Mouse (Mus musculus): ENCODE data around the gene Hspa5. TPM values are rescaled to one million over a fixed set of nuclear protein-coding genes. Genes with fewer than 3 reads are reported as not detected.
"Not testable (repeated sequence)": the region's sequence is repeated elsewhere in the genome, so short reads cannot be mapped to it uniquely, and the experiment has no call there.

The Hspa5 gene
- polyA plus RNA-seq, 1 experiment: 587 TPM

DNA sequence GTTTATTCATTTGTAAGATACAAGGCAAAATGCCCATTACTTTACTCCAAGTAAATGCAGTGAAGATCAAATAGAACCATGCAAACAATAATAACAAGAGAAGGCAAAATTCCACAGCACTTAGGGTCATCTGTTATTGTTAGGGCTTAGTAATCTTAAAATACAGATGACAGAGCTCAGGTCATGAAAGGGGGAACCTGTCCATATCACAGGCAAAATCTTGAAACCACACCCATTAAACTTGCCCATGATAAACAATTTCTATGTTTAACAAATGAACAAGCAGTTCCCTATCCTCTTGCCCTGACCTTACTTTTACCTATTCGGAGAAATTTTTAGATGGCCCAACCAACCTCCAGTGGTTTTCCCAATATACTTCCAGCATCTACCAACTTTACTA is 37.8 kb downstream of the Hspa5 start:
- Histone ChIP-seq H3K4me1 (ENCODE audit: control insufficient read depth, insufficient read depth, low read length) (no peaks in the 10 kb centered on the region), H3K27ac (ENCODE audit: control insufficient read depth, insufficient read depth, low read depth, low read length) (no peak overlapping the region), H3K4me3 (ENCODE audit: control insufficient read depth, low read depth, low read length) (no peak overlapping the region), H3K36me3 (ENCODE audit: control insufficient read depth, insufficient read depth, low read length) (no peaks in the 10 kb centered on the region; the same call in 1 of the 2 replicates), H3K27me3 (ENCODE audit: control insufficient read depth, insufficient read depth, low read length) (no peaks in the 10 kb centered on the region)
- TF ChIP-seq POLR2A (IDR thresholded peaks at IDR 0.05; ENCODE audit: control insufficient read depth, low read depth, low read length) (no peak), CTCF (IDR thresholded peaks at IDR 0.05; ENCODE audit: control insufficient read depth, insufficient read depth, insufficient replicate concordance, low read depth, low read length) (no peak)

DNA sequence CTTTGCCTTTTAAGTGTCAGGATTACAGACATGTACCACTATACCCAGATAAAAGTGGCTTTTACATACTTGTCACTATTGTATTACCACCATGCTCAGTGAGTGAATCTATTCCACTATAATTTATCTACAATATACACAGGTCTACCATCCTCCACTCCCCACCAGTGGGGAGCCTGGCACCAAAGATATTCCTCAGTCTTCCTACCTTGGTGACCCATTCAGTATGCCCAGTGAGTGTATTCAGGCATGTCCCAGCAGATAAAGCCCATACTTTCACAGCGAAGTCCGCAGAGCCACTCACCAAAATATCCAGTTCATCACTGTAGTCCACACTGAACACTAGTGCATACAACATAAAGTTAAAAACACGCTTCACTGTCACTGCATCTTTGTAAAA is 39.0 kb downstream of the Hspa5 start:
- no peak overlapping the region for H3K4me3 ChIP-seq (ENCODE audit: control insufficient read depth, low read depth, low read length)
- no peaks in the 10 kb centered on the region for H3K4me1 ChIP-seq (ENCODE audit: control insufficient read depth, insufficient read depth, low read length)
- H3K27ac ChIP-seq (ENCODE audit: control insufficient read depth, insufficient read depth, low read depth, low read length): no peak overlapping the region
- no peaks in the 10 kb centered on the region for H3K27me3 ChIP-seq (ENCODE audit: control insufficient read depth, insufficient read depth, low read length)
- H3K36me3 ChIP-seq (ENCODE audit: control insufficient read depth, insufficient read depth, low read length): no peaks in the 10 kb centered on the region
- TF ChIP-seq CTCF (IDR thresholded peaks at IDR 0.05; ENCODE audit: control insufficient read depth, insufficient read depth, insufficient replicate concordance, low read depth, low read length) (no peak), POLR2A (IDR thresholded peaks at IDR 0.05; ENCODE audit: control insufficient read depth, low read depth, low read length) (no peak)

DNA sequence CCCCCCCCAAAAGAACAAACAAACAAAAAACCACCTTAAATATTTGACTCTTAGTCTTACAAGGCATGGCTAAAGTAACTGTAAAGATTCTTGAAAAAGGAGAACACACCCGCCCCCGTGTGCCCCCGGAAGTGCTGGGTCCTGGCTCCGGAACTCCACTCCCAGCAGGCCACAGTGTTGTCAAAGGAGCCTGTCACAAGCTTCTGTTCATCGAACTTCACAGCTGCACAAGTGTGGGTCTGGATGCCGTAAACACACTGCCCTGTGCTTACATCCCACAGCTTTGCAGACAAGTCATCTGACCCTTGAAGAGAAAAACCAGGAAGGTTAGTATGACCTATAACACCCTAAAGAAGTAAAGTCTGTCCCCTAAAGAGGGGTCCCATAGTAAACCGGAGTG is 40.9 kb downstream of the Hspa5 start:
- Histone ChIP-seq H3K4me3 (ENCODE audit: control insufficient read depth, low read depth, low read length) (no peak overlapping the region), H3K27ac (ENCODE audit: control insufficient read depth, insufficient read depth, low read depth, low read length) (no peak overlapping the region), H3K4me1 (ENCODE audit: control insufficient read depth, insufficient read depth, low read length) (no peaks in the 10 kb centered on the region), H3K27me3 (ENCODE audit: control insufficient read depth, insufficient read depth, low read length) (no peaks in the 10 kb centered on the region), H3K36me3 (ENCODE audit: control insufficient read depth, insufficient read depth, low read length) (no peaks in the 10 kb centered on the region)
- TF ChIP-seq POLR2A (IDR thresholded peaks at IDR 0.05; ENCODE audit: control insufficient read depth, low read depth, low read length) (no peak), CTCF (IDR thresholded peaks at IDR 0.05; ENCODE audit: control insufficient read depth, insufficient read depth, insufficient replicate concordance, low read depth, low read length) (no peak)

DNA sequence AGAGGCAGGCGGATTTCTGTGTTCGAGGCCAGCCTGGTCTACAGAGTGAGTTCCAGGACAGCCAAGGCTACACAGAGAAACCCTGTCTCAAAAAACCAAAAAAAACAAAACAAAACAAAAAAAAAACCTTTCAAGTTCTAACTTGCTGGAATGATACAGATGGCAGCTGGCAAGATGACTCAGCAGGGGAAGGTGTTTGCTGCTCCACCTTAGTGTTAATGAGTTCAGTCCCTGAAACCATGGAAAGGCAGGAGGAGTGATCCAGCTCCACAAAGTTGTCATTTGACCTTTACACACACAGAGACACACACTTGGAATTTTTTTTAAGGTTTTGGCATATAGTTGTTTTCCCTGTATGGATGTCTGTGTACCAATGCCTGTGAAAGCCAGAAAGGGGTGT is 44.1 kb downstream of the Hspa5 start:
- H3K36me3 ChIP-seq (ENCODE audit: control insufficient read depth, insufficient read depth, low read length); H3K4me3 ChIP-seq (ENCODE audit: control insufficient read depth, low read depth, low read length); H3K27ac ChIP-seq (ENCODE audit: control insufficient read depth, insufficient read depth, low read depth, low read length); H3K4me1 ChIP-seq (ENCODE audit: control insufficient read depth, insufficient read depth, low read length); H3K27me3 ChIP-seq (ENCODE audit: control insufficient read depth, insufficient read depth, low read length): not testable (repeated sequence)

DNA sequence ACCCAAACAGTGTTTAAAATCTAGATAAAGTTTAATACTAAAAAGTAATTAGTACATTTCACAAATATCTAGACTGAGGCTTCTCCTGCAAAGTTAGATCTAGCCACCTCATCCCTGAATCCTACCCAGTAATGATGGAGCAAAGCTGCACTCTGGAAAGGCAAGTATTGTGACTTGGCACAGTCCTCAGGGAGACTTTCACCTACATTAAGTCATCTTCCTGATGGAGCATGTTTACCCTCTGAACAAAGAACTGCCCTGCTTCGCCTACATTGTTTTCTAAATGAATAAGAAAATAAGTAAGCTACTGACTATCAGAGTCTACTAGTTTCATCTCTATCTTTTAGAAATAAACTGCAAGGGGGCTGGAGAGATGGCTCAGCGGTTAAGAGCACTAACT is 46.7 kb downstream of the Hspa5 start:
- H3K4me3 ChIP-seq (ENCODE audit: control insufficient read depth, low read depth, low read length): no peak overlapping the region
- no peaks in the 10 kb centered on the region for H3K27me3 ChIP-seq (ENCODE audit: control insufficient read depth, insufficient read depth, low read length)
- H3K36me3 ChIP-seq (ENCODE audit: control insufficient read depth, insufficient read depth, low read length): no peaks in the 10 kb centered on the region
- no peaks in the 10 kb centered on the region for H3K4me1 ChIP-seq (ENCODE audit: control insufficient read depth, insufficient read depth, low read length)
- H3K27ac ChIP-seq (ENCODE audit: control insufficient read depth, insufficient read depth, low read depth, low read length): no peak overlapping the region
- TF ChIP-seq POLR2A (IDR thresholded peaks at IDR 0.05; ENCODE audit: control insufficient read depth, low read depth, low read length): no peak
- no peak for TF ChIP-seq CTCF (IDR thresholded peaks at IDR 0.05; ENCODE audit: control insufficient read depth, insufficient read depth, insufficient replicate concordance, low read depth, low read length)

DNA sequence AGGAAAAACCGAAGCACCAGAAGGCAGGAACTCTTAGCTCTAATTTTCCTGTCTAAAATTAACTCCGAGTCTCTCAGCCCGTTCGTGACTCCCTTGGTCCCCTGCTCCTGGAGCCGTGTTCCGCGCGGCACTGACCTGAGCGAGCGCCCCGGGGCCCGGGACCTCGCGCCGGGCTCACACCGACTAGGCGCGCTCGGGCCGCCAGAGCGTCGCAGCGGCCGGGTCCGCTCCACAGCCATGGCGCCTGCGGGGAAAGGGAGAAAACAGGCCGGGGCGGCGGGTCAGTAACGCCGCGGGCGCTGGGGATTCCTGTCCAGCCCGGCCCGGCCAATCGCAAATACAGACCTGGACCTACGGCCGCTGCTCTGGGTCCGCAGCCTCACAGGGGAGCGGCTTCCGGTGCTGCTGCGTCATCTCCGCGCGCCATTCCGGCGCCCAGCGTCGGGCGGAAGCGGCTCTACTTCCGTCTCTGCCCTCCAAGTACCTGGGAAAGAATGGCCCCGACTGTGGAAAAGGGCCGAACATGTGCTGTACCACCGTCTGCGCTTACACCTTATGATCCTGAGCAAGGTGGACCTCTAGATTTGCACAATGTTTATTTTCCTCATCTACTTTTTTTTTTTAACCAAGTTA is 54.2 kb downstream of the Hspa5 start, which contains the start of gene Fbxw2:
Gene Fbxw2 (minus strand): TSS at position 485 of the 633 bp plus-strand sequence.
- H3K27me3 ChIP-seq (ENCODE audit: control insufficient read depth, insufficient read depth, low read length): no peaks in the 10 kb centered on the region
- no peaks in the 10 kb centered on the region for H3K36me3 ChIP-seq (ENCODE audit: control insufficient read depth, insufficient read depth, low read length)
- TF ChIP-seq CTCF (IDR thresholded peaks at IDR 0.05; ENCODE audit: control insufficient read depth, insufficient read depth, insufficient replicate concordance, low read depth, low read length) (no peak), POLR2A (IDR thresholded peaks at IDR 0.05; ENCODE audit: control insufficient read depth, low read depth, low read length) (peak; percentile 77)
- H3K4me1 ChIP-seq (ENCODE audit: control insufficient read depth, insufficient read depth, low read length): peaks cover 3% of the 10 kb centered on the region
- H3K4me3 ChIP-seq (ENCODE audit: control insufficient read depth, low read depth, low read length): peak within 1 kb of the TSS; percentile 99
- peak within 1 kb of the TSS; percentile 76 for H3K27ac ChIP-seq (ENCODE audit: control insufficient read depth, insufficient read depth, low read depth, low read length)

DNA sequence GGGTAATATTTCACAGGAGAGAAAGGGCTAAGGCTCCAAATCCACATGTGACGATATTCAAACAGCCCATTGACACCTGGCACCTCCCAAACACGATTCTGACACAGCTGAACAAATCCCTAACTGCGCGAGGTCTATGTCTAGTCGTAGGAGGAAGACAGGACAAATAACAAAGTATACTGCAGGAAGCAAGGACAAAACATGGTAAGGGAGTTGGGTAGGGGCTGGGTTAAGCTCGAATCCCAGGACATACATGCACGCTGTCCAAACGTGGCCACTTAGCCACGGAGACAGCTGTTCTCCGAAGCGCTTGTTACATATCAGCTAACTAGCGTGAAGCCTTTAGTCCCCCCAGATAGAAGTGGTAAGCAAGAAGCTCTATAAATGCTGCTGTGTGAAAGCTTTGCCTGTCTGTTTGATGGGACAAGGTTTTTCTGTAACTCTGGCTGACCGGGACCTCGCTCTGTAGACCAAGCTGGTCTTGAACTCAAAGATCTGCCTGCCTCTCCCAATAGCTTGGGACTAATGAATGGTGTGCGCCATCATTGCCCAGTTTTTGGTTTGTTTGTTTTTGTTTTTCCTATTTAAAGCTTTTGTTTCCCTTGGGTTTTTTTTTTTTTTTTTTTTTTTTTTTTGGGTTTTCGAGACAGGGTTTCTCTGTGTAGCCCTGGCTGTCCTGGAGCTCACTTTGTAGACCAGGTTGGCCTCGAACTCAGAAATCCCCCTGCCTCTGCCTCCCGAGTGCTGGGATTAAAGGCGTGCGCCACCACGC is 54.9 kb downstream of the Hspa5 start:
- Histone ChIP-seq H3K27ac (ENCODE audit: control insufficient read depth, insufficient read depth, low read depth, low read length) (peak overlapping the region; percentile 72), H3K36me3 (ENCODE audit: control insufficient read depth, insufficient read depth, low read length) (no peaks in the 10 kb centered on the region), H3K27me3 (ENCODE audit: control insufficient read depth, insufficient read depth, low read length) (no peaks in the 10 kb centered on the region), H3K4me1 (ENCODE audit: control insufficient read depth, insufficient read depth, low read length) (peaks cover 3% of the 10 kb centered on the region), H3K4me3 (ENCODE audit: control insufficient read depth, low read depth, low read length) (peak overlapping the region; percentile 99)
- TF ChIP-seq POLR2A (IDR thresholded peaks at IDR 0.05; ENCODE audit: control insufficient read depth, low read depth, low read length) (no peak), CTCF (IDR thresholded peaks at IDR 0.05; ENCODE audit: control insufficient read depth, insufficient read depth, insufficient replicate concordance, low read depth, low read length) (no peak)

Other genes with a start within 250 kb of the Hspa5 start
- gene Gapvd1, start 16.7 kb upstream of the Hspa5 start, polyA plus RNA-seq (2012; rRNA removed): 19.0 and 19.2 TPM in 2 replicates
- gene Rabepk, start 27.9 kb downstream of the Hspa5 start, polyA plus RNA-seq (2012; rRNA removed): 431 and 458 TPM in 2 replicates
- gene Fbxw2, start 54.3 kb downstream of the Hspa5 start, polyA plus RNA-seq (2012; rRNA removed): 13.0 and 14.9 TPM in 2 replicates
- not detected in 2 replicates for gene Gm34653, start 61.0 kb downstream of the Hspa5 start, polyA plus RNA-seq (2012; rRNA removed)
- gene Cutal, start 102.4 kb downstream of the Hspa5 start, polyA plus RNA-seq (2012; rRNA removed): 0.12 and 3.8 TPM in 2 replicates
- 7.3 and 8.0 TPM in 2 replicates for gene Psmd5, start 103.0 kb downstream of the Hspa5 start, polyA plus RNA-seq (2012; rRNA removed)
- 0.21 and 0.91 TPM in 2 replicates for gene Phf19, start 142.1 kb downstream of the Hspa5 start, polyA plus RNA-seq (2012; rRNA removed)
- gene Traf1, start 189.8 kb downstream of the Hspa5 start, polyA plus RNA-seq (2012; rRNA removed): 6.5 and 9.4 TPM in 2 replicates